Mouse (Mus musculus): Measurements from ENCODE around the gene 1520401A03Rik. TPM values are rescaled to one million over a fixed set of nuclear protein-coding genes. Genes with fewer than 3 reads are reported as not detected.

Gene 1520401A03Rik
- polyA plus RNA-seq, 1 experiment from 2014 or later, result 0.16 TPM

DNA sequence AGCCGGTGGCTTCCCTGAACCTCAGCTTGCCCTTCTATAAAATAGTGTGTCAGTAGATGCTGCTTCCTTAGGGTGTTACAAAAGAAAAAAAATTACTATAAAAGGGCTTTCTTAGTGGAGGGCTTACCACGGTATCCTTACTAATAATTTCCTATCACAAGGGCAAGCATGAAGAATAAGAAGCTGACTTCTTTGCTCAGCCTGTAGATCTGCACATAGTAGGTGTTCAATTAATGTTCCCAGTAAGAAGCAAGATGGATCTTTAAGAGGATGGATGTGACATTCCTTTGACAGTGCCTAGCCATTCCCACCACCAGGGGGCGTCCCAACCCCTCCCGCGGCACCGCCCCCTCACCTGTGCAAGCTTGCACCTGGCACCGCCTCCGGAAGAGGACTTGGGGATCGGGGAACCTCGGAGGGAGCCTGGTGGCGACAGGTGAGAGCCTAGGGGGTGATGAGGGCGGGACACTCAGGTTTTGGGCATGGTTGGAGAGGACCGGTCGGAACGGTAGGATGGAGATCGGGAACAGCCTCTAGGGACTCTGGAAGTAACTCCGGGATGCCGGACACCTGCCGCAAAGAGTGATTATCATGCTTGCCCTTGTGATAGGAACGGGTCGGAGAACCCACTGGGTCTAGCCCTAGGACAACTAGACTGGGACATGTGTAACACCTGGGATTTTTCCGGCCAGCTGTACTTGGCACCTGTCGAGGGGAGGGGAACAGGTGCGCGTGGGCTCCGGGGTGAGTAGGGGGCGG, 62.3 kb downstream of the 1520401A03Rik start, which contains the start of gene Bicdl2:
TSS of gene Bicdl2 (plus strand) at position 390 of the 759 bp plus-strand sequence.
- Histone ChIP-seq H3K4me1 (replicated peaks; ENCODE audit: control insufficient read depth, insufficient read depth) (0 out of 2 replicates have a peak, but pooled peaks cover 2% of the 10 kb centered on the region), H3K27me3 (ENCODE audit: control insufficient read depth, insufficient read depth, low read length) (peaks cover 3% of the 10 kb centered on the region; the same call in 1 of the 2 replicates), H3K36me3 (ENCODE audit: control insufficient read depth, insufficient read depth, low read length) (no peaks in the 10 kb centered on the region), H3K9ac (ENCODE audit: low read length) (peak within 1 kb of the TSS; percentile 53), H3K4me2 (replicated peaks; ENCODE audit: low read depth) (peak within 1 kb of the TSS; percentile 57), H3K27ac (replicated peaks) (peak within 1 kb of the TSS; percentile 86), H3K4me3 (ENCODE audit: low read depth, low read length) (peak within 1 kb of the TSS; percentile 49), H3K9me3 (ENCODE audit: control insufficient read depth, low read length) (no peaks in the 10 kb centered on the region)
- ATAC-seq (ENCODE audit: low FRiP score, low TSS enrichment), result peak; percentile 80
- TF ChIP-seq EP300 (optimal IDR thresholded peaks at IDR 0.05) (no peak), CTCF (IDR thresholded peaks at IDR 0.05; ENCODE audit: low read depth) (peak; percentile 91)
- 4% methylated on average over 27 of the region's 27 CpGs for WGBS
- DNase-seq (ENCODE audit: low spot score), result peak; percentile 93

DNA sequence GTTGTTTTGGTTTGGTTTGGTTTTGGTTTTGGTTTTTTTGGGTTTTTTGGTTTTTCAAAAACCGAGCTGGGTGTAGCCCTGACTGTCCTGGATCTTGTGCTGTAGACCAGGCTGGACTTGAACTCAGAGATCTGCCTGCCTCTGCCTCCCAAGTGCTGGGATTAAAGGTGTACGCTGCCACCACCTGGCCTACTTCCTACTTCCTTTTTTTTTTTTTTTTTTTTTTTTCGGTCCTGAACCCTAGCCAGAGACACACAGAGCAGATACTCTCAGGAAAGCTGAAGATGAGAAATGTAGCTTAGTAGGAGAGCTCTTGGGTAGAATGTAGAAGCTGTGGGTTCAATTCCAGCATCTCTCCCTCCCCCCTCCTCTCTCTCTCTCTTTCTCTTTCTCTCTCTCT, 64.1 kb downstream of the 1520401A03Rik start:
- H3K4me2 ChIP-seq (replicated peaks; ENCODE audit: low read depth), result no peak overlapping the region
- H3K4me1 ChIP-seq (replicated peaks; ENCODE audit: control insufficient read depth, insufficient read depth), result 0 out of 2 replicates have a peak, but pooled peaks cover 2% of the 10 kb centered on the region
- H3K9me3 ChIP-seq (ENCODE audit: control insufficient read depth, low read length), result no peaks in the 10 kb centered on the region
- no peak overlapping the region for H3K27ac ChIP-seq (replicated peaks)
- H3K27me3 ChIP-seq (ENCODE audit: control insufficient read depth, insufficient read depth, low read length), result peaks cover 3% of the 10 kb centered on the region; the same call in 1 of the 2 replicates
- H3K9ac ChIP-seq (ENCODE audit: low read length), result no peak overlapping the region
- DNase-seq (ENCODE audit: low spot score), result no peak
- ATAC-seq (ENCODE audit: low FRiP score, low TSS enrichment), result no peak
- no peaks in the 10 kb centered on the region for H3K36me3 ChIP-seq (ENCODE audit: control insufficient read depth, insufficient read depth, low read length)
- no peak overlapping the region for H3K4me3 ChIP-seq (ENCODE audit: low read depth, low read length)
- 81% methylated on average over 3 of the region's 3 CpGs for WGBS
- no peak for TF ChIP-seq EP300 (optimal IDR thresholded peaks at IDR 0.05)

Other genes with a start within 250 kb of the 1520401A03Rik start
- gene Vmn2r117, start 243.1 kb downstream of the 1520401A03Rik start, polyA plus RNA-seq (2015; fragmentation: Nextera tagmentation; extraction: Ambion mirVana), result not detected in 2 replicates
- gene Zfp213, start 158.5 kb downstream of the 1520401A03Rik start, polyA plus RNA-seq (2015; fragmentation: Nextera tagmentation; extraction: Ambion mirVana), result 8.9 and 9.2 TPM in 2 replicates
- gene Zfp13, start 123.3 kb downstream of the 1520401A03Rik start, polyA plus RNA-seq (2015; fragmentation: Nextera tagmentation; extraction: Ambion mirVana), result 4.0 and 5.7 TPM in 2 replicates
- 0.05 TPM in 1 of 2 replicates, not detected in the other for gene Zscan10, start 121.9 kb downstream of the 1520401A03Rik start, polyA plus RNA-seq (2015; fragmentation: Nextera tagmentation; extraction: Ambion mirVana)
- gene Mmp25, start 77.5 kb downstream of the 1520401A03Rik start, polyA plus RNA-seq (2015; fragmentation: Nextera tagmentation; extraction: Ambion mirVana), result 0.12 and 0.18 TPM in 2 replicates
- gene Bicdl2, start 62.3 kb downstream of the 1520401A03Rik start, polyA plus RNA-seq (2015; fragmentation: Nextera tagmentation; extraction: Ambion mirVana), result 50.9 and 58.2 TPM in 2 replicates
- 183 and 186 TPM in 2 replicates for gene Hcfc1r1, start 49.2 kb downstream of the 1520401A03Rik start, polyA plus RNA-seq (2015; fragmentation: Nextera tagmentation; extraction: Ambion mirVana)
- 17.7 and 18.1 TPM in 2 replicates for gene Thoc6, start 48.9 kb downstream of the 1520401A03Rik start, polyA plus RNA-seq (2015; fragmentation: Nextera tagmentation; extraction: Ambion mirVana)
- gene Tnfrsf12a, start 45.3 kb downstream of the 1520401A03Rik start, polyA plus RNA-seq (2015; fragmentation: Nextera tagmentation; extraction: Ambion mirVana), result 33.5 and 33.7 TPM in 2 replicates
- gene Cldn6, start 43.5 kb downstream of the 1520401A03Rik start, polyA plus RNA-seq (2015; fragmentation: Nextera tagmentation; extraction: Ambion mirVana), result 3.0 and 3.2 TPM in 2 replicates
- 0.79 and 0.92 TPM in 2 replicates for gene Cldn9, start 38.8 kb downstream of the 1520401A03Rik start, polyA plus RNA-seq (2015; fragmentation: Nextera tagmentation; extraction: Ambion mirVana)
- gene Pkmyt1, start 3.6 kb upstream of the 1520401A03Rik start, polyA plus RNA-seq (2015; fragmentation: Nextera tagmentation; extraction: Ambion mirVana), result 17.1 and 17.6 TPM in 2 replicates
- 26.3 and 28.0 TPM in 2 replicates for gene Paqr4, start 18.1 kb upstream of the 1520401A03Rik start, polyA plus RNA-seq (2015; fragmentation: Nextera tagmentation; extraction: Ambion mirVana)
- 2.7 and 3.0 TPM in 2 replicates for gene Kremen2, start 23.1 kb upstream of the 1520401A03Rik start, polyA plus RNA-seq (2015; fragmentation: Nextera tagmentation; extraction: Ambion mirVana)
- 24.2 and 27.3 TPM in 2 replicates for gene Flywch1, start 48.8 kb upstream of the 1520401A03Rik start, polyA plus RNA-seq (2015; fragmentation: Nextera tagmentation; extraction: Ambion mirVana)
- gene Flywch2, start 63.3 kb upstream of the 1520401A03Rik start, polyA plus RNA-seq (2015; fragmentation: Nextera tagmentation; extraction: Ambion mirVana), result 15.9 and 16.4 TPM in 2 replicates
- gene Srrm2, start 67.7 kb upstream of the 1520401A03Rik start, polyA plus RNA-seq (2015; fragmentation: Nextera tagmentation; extraction: Ambion mirVana), result 211 and 215 TPM in 2 replicates
- gene Elob, start 106.4 kb upstream of the 1520401A03Rik start, polyA plus RNA-seq (2015; fragmentation: Nextera tagmentation; extraction: Ambion mirVana), result 881 and 1,013 TPM in 2 replicates
- 0.11 TPM in 1 of 2 replicates, not detected in the other for gene Prss33, start 113.3 kb upstream of the 1520401A03Rik start, polyA plus RNA-seq (2015; fragmentation: Nextera tagmentation; extraction: Ambion mirVana)
- 13.6 and 14.8 TPM in 2 replicates for gene Prss32, start 121.1 kb upstream of the 1520401A03Rik start, polyA plus RNA-seq (2015; fragmentation: Nextera tagmentation; extraction: Ambion mirVana)
- gene Prss41, start 121.4 kb upstream of the 1520401A03Rik start, polyA plus RNA-seq (2015; fragmentation: Nextera tagmentation; extraction: Ambion mirVana), result 0.88 and 0.90 TPM in 2 replicates
- gene Prss21, start 145.3 kb upstream of the 1520401A03Rik start, polyA plus RNA-seq (2015; fragmentation: Nextera tagmentation; extraction: Ambion mirVana), result not detected in 2 replicates
- not detected in 2 replicates for gene Dcpp1, start 158.1 kb upstream of the 1520401A03Rik start, polyA plus RNA-seq (2015; fragmentation: Nextera tagmentation; extraction: Ambion mirVana)
- not detected in 2 replicates for gene Dcpp2, start 158.1 kb upstream of the 1520401A03Rik start, polyA plus RNA-seq (2015; fragmentation: Nextera tagmentation; extraction: Ambion mirVana)
- not detected in 2 replicates for gene Dcpp3, start 194.7 kb upstream of the 1520401A03Rik start, polyA plus RNA-seq (2015; fragmentation: Nextera tagmentation; extraction: Ambion mirVana)
- gene Sbp, start 218.9 kb upstream of the 1520401A03Rik start, polyA plus RNA-seq (2015; fragmentation: Nextera tagmentation; extraction: Ambion mirVana), result not detected in 2 replicates
- not detected in 2 replicates for gene Sbpl, start 232.5 kb upstream of the 1520401A03Rik start, polyA plus RNA-seq (2015; fragmentation: Nextera tagmentation; extraction: Ambion mirVana)